Mouse (Mus musculus) cortical plate, adult 2 months (tissue): Measurements from ENCODE around the gene Cab39.

Experiments used
- CTCF ChIP-seq: fragments of 200-500 bp; IDR thresholded peaks from 2 replicates; pipeline ENCODE4 v1.5.1; 2011; ENCODE audit warnings: mild to moderate bottlenecking, control low read depth, low read length; ENCODE audit not compliant: insufficient read depth; ENCODE audit errors: extremely low read depth
- POLR2A ChIP-seq: fragments of 200-500 bp; IDR thresholded peaks from 2 replicates; pipeline ENCODE4 v1.6.1; 2011; ENCODE audit warnings: mild to moderate bottlenecking, low read length, control low read depth; ENCODE audit not compliant: insufficient read depth; ENCODE audit errors: extremely low read depth

DNA sequence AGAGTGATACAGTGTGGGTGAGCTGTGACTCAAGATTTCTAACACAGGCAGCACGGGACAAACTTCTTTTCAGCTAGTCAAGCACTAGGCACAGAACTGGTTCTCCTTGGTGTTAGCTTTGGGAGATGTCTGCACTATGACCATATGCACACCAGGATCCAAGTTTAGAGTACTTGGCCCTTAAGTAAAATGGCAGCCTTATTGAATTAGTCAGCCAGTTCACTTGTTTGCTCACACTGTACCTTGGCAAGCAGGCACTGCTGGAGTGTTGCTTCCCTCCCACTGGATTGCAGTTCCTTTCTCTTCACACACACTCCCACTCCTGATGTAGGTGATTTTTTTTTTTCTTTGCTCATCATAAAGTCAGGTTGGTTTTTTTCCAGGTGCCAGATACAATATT is 35.8 kb downstream of the Cab39 start:
- TF ChIP-seq POLR2A (no peak), CTCF (no peak)
